Mouse (Mus musculus) spleen, adult 2 months (tissue): ENCODE data around the gene Scn10a.

Source experiments
- CTCF ChIP-seq: fragments of 200-500 bp; IDR thresholded peaks from 2 replicates; pipeline ENCODE4 v1.5.1; 2011; ENCODE audit warnings: mild to moderate bottlenecking, inconsistent platforms; ENCODE audit not compliant: insufficient read depth, insufficient read length, insufficient replicate concordance; ENCODE audit errors: extremely low read depth
- POLR2A ChIP-seq: fragments of 200-500 bp; IDR thresholded peaks from 2 replicates; pipeline ENCODE4 v1.6.1; 2011; ENCODE audit warnings: low read depth, low read length, inconsistent platforms

DNA sequence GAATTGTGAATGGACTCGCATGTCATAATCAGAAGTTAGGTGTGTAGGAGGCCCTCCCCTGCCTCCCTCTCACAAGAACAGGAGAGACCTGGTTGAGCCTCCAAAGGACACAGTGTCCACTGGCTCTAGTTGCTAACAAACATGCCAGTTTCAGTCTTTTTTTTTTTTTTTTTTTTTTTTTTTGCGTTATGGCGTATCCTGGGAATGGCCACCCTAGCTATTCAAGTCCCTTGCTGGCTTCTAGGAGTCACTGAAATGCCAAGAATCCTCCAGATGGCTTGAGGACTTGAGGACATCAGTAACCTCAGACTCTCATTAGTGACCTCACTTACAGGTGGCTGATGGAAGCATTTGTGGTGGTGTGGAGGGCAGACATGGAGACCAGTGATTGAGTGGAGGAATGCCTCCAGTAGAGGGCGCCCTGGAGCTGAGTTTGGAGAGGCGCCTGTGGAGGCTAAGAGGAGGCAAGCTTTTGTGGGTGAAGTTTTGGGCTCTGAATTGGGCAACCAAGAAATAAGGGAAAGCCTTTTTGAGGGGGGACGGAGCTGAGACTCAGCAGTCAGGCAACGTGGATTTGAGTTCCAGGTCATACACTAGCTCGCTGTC is 72.1 kb downstream of the Scn10a start:
- peak; percentile 72; the same call in 1 of the 2 replicates for TF ChIP-seq CTCF
- no peak for TF ChIP-seq POLR2A
